Mouse (Mus musculus) embryonic facial prominence, embryonic 11.5 days (tissue): ENCODE data around the gene Ttc12. TPM values are rescaled to one million over a fixed set of nuclear protein-coding genes. Genes with fewer than 3 reads are reported as not detected.

ENCODE experiments used
- ATAC-seq: fragments of 200-750 bp; cut with Nextera tagmentation; replicated peaks from 2 replicates; pipeline ENCODE4 v1.8.0; 2017; ENCODE audit warnings: low read depth; ENCODE audit not compliant: insufficient number of reproducible peaks, low FRiP score, low TSS enrichment
- DNase-seq: peaks from one replicate; pipeline ENCODE4 v3.0.0-alpha.2; 2015; ENCODE audit warnings: low spot score
- H3K27ac ChIP-seq: fragments of 300-500 bp; sonication (generic); replicated peaks from 2 replicates; pipeline ENCODE4 v1.5.1; 2014; ENCODE audit warnings: mild to moderate bottlenecking, low read depth, low read length, control low read depth
- H3K27me3 ChIP-seq: fragments of 300-500 bp; sonication (generic); 2 replicates; pipeline ENCODE4 v1.6.1; 2014; ENCODE audit warnings: mild to moderate bottlenecking, low read length, moderate library complexity, mixed read lengths; ENCODE audit not compliant: control insufficient read depth, insufficient read depth
- H3K36me3 ChIP-seq: fragments of 300-500 bp; sonication (generic); replicated peaks from 2 replicates; pipeline ENCODE4 v1.6.1; 2014; ENCODE audit warnings: low read depth, mild to moderate bottlenecking, low read length, moderate library complexity, mixed read lengths; ENCODE audit not compliant: control insufficient read depth, insufficient read depth
- H3K4me1 ChIP-seq: fragments of 300-500 bp; sonication (generic); 2 replicates; pipeline ENCODE4 v1.6.1; 2014; ENCODE audit warnings: low read length, mixed read lengths; ENCODE audit not compliant: control insufficient read depth, insufficient read depth
- H3K4me2 ChIP-seq: fragments of 300-500 bp; sonication (generic); 2 replicates; pipeline ENCODE4 v1.6.1; 2014; ENCODE audit warnings: low read depth, mild to moderate bottlenecking, control low read depth, low read length, moderate library complexity
- H3K4me3 ChIP-seq: fragments of 300-500 bp; sonication (generic); 2 replicates; pipeline ENCODE4 v1.5.1; 2014; ENCODE audit warnings: low read depth, low read length, control low read depth
- H3K9ac ChIP-seq: fragments of 300-500 bp; sonication (generic); replicated peaks from 2 replicates; pipeline ENCODE4 v1.6.1; 2014; ENCODE audit warnings: mild to moderate bottlenecking, control low read depth, low read length
- H3K9me3 ChIP-seq: fragments of 300-500 bp; sonication (generic); replicated peaks from 2 replicates; pipeline ENCODE4 v1.6.1; 2016; ENCODE audit warnings: mild to moderate bottlenecking, low read length, inconsistent platforms, mixed read lengths; ENCODE audit not compliant: control insufficient read depth
- WGBS: fragments of 180-500 bp; shearing (Covaris S2); extraction: QIAGEN DNeasy Blood & Tissue Kit; methylation state at CpG from one replicate; pipeline ENCODE4 v1.1.7; 2014; 5-methylcytosine and 5-hydroxymethylcytosine counted together
- polyA plus RNA-seq: library from polyadenylated mRNA; unstranded; fragments of >200 nt; fragmentation: Nextera tagmentation; extraction: Ambion mirVana; gene quantifications from 2 replicates; pipeline ENCODE4 v1.2.1, GENCODE M21; 2014

The Ttc12 gene
- polyA plus RNA-seq: 1.9 and 2.1 TPM in 2 replicates

GRCm38 (mm10) chr9:49485892-49486311 is at the start of gene Ttc12:
Gene Ttc12, minus strand, starts transcription at chr9:49486225.
- Histone ChIP-seq H3K9me3 (no peaks in the 10 kb centered on the region), H3K27me3 (no peaks in the 10 kb centered on the region), H3K9ac (peak within 1 kb of the TSS; percentile 53), H3K4me2 (peak within 1 kb of the TSS; percentile 81), H3K4me1 (no peaks in the 10 kb centered on the region), H3K4me3 (peak within 1 kb of the TSS; percentile 53), H3K27ac (no peak within 1 kb of the TSS), H3K36me3 (no peaks in the 10 kb centered on the region)
- ATAC-seq (peak; percentile 90), DNase-seq (peak; percentile 80)
- under 1% methylated on average over 18 of the region's 18 CpGs for WGBS

GRCm38 (mm10) chr9:49534958-49535357 is 48.9 kb upstream of the Ttc12 start:
- no peaks in the 10 kb centered on the region; the same call in 1 of the 2 replicates for H3K4me1 ChIP-seq
- no peak overlapping the region for H3K9ac ChIP-seq
- H3K9me3 ChIP-seq: no peaks in the 10 kb centered on the region
- DNase-seq (peak; percentile 37), ATAC-seq (no peak)
- H3K27ac ChIP-seq: no peak overlapping the region
- WGBS: 34% methylated on average over 4 of the region's 4 CpGs
- no peak overlapping the region for H3K4me2 ChIP-seq
- H3K4me3 ChIP-seq: no peak overlapping the region
- H3K27me3 ChIP-seq: no peaks in the 10 kb centered on the region
- no peaks in the 10 kb centered on the region for H3K36me3 ChIP-seq

GRCm38 (mm10) chr9:49533912-49534491 is 48.0 kb upstream of the Ttc12 start:
- Histone ChIP-seq H3K9me3 (no peaks in the 10 kb centered on the region), H3K4me1 (no peaks in the 10 kb centered on the region; the same call in 1 of the 2 replicates), H3K9ac (no peak overlapping the region), H3K4me2 (no peak overlapping the region), H3K27me3 (no peaks in the 10 kb centered on the region), H3K4me3 (no peak overlapping the region), H3K27ac (no peak overlapping the region), H3K36me3 (no peaks in the 10 kb centered on the region)
- 0 out of 2 replicates have a peak, but pooled peaks have one; percentile 26 for ATAC-seq
- WGBS: 31% methylated on average over 6 of the region's 8 CpGs
- DNase-seq: no peak

- no peak overlapping the region for H3K27ac ChIP-seq
- no peak for ATAC-seq
- H3K4me1 ChIP-seq: no peaks in the 10 kb centered on the region; the same call in 1 of the 2 replicates
- H3K9ac ChIP-seq: no peak overlapping the region
- 55% methylated on average over 7 of the region's 7 CpGs for WGBS
- H3K4me2 ChIP-seq: no peak overlapping the region
- no peak overlapping the region for H3K4me3 ChIP-seq
- H3K36me3 ChIP-seq: no peaks in the 10 kb centered on the region
- H3K9me3 ChIP-seq: no peaks in the 10 kb centered on the region
- DNase-seq: no peak
- no peaks in the 10 kb centered on the region for H3K27me3 ChIP-seq
Measured at GRCm38 (mm10) chr9:49533455-49533854, 47.4 kb upstream of the Ttc12 start.

GRCm38 (mm10) chr9:49531833-49532232 is 45.8 kb upstream of the Ttc12 start:
- no peak for DNase-seq
- 89% methylated on average over 6 of the region's 6 CpGs for WGBS
- ATAC-seq: no peak

GRCm38 (mm10) chr9:49531257-49531656 is 45.2 kb upstream of the Ttc12 start:
- Histone ChIP-seq H3K27me3 (no peaks in the 10 kb centered on the region), H3K27ac (no peak overlapping the region), H3K9me3 (no peaks in the 10 kb centered on the region), H3K9ac (no peak overlapping the region), H3K4me1 (no peaks in the 10 kb centered on the region; the same call in 1 of the 2 replicates), H3K4me3 (no peak overlapping the region), H3K36me3 (no peaks in the 10 kb centered on the region), H3K4me2 (no peak overlapping the region)
- DNase-seq (no peak), ATAC-seq (no peak)
- 64% methylated on average over 7 of the region's 7 CpGs for WGBS

More at GRCm38 (mm10) chr9:49531833-49532232, 45.8 kb upstream of the Ttc12 start:
- Histone ChIP-seq H3K27ac (no peak overlapping the region), H3K4me1 (no peaks in the 10 kb centered on the region; the same call in 1 of the 2 replicates), H3K4me3 (no peak overlapping the region), H3K27me3 (no peaks in the 10 kb centered on the region), H3K9ac (no peak overlapping the region), H3K9me3 (no peaks in the 10 kb centered on the region), H3K4me2 (no peak overlapping the region), H3K36me3 (no peaks in the 10 kb centered on the region)

- no peaks in the 10 kb centered on the region for H3K36me3 ChIP-seq
- no peak overlapping the region for H3K4me2 ChIP-seq
- no peak for ATAC-seq
- 51% methylated on average over 4 of the region's 4 CpGs for WGBS
- no peak overlapping the region for H3K27ac ChIP-seq
- H3K9ac ChIP-seq: no peak overlapping the region
- H3K27me3 ChIP-seq: no peaks in the 10 kb centered on the region
- H3K4me3 ChIP-seq: no peak overlapping the region
- H3K9me3 ChIP-seq: no peaks in the 10 kb centered on the region
- no peak for DNase-seq
- H3K4me1 ChIP-seq: no peaks in the 10 kb centered on the region; the same call in 1 of the 2 replicates
Measured at GRCm38 (mm10) chr9:49530739-49531138, 44.7 kb upstream of the Ttc12 start.

GRCm38 (mm10) chr9:49529366-49529959 is 43.4 kb upstream of the Ttc12 start:
- Histone ChIP-seq H3K4me1 (no peaks in the 10 kb centered on the region; the same call in 1 of the 2 replicates), H3K9ac (no peak overlapping the region), H3K27me3 (no peaks in the 10 kb centered on the region), H3K4me3 (no peak overlapping the region), H3K4me2 (no peak overlapping the region), H3K27ac (no peak overlapping the region), H3K36me3 (no peaks in the 10 kb centered on the region), H3K9me3 (no peaks in the 10 kb centered on the region)
- WGBS: 75% methylated on average over 8 of the region's 8 CpGs
- DNase-seq: no peak
- 0 out of 2 replicates have a peak, but pooled peaks have one; percentile 39 for ATAC-seq
